Mouse (Mus musculus) cerebellum, adult 9-10 months (tissue): Measurements from ENCODE around the gene Lrp1.

ENCODE experiments used
- DNase-seq: peaks from one replicate; pipeline ENCODE4 v3.0.0; 2022

The Lrp1 gene

GRCm38 (mm10) chr10:127519041-127519701 lies 101.8 kb downstream of the Lrp1 start:
- no peak for DNase-seq

GRCm38 (mm10) chr10:127517941-127518340 lies 103.0 kb downstream of the Lrp1 start:
- no peak for DNase-seq

- no peak for DNase-seq
Observed at GRCm38 (mm10) chr10:127516576-127517260, 104.2 kb downstream of the Lrp1 start.

DNA sequence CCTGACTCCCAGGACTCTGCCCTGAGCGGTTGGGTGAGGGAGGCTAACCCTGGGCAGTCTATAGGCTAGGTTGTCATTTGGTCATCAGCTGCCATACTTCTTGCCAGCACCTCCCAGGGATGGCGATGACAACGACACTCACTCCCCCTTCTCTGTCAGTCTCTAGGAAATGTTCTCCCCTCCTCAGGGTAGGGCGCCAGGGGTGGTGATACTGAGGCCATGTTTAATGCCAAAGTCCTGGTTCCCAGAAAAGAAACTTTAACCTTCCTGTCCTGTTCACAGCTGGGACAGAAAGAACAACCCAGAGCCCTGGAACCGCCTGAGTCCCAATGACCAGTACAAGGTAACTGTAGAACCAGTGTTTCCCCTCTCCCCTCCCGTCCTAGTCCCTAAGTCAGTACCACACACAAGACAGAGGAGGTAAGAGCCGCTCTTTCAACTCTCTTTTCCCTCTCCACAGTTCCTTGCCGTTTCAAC lies 104.9 kb downstream of the Lrp1 start:
- no peak for DNase-seq

DNA sequence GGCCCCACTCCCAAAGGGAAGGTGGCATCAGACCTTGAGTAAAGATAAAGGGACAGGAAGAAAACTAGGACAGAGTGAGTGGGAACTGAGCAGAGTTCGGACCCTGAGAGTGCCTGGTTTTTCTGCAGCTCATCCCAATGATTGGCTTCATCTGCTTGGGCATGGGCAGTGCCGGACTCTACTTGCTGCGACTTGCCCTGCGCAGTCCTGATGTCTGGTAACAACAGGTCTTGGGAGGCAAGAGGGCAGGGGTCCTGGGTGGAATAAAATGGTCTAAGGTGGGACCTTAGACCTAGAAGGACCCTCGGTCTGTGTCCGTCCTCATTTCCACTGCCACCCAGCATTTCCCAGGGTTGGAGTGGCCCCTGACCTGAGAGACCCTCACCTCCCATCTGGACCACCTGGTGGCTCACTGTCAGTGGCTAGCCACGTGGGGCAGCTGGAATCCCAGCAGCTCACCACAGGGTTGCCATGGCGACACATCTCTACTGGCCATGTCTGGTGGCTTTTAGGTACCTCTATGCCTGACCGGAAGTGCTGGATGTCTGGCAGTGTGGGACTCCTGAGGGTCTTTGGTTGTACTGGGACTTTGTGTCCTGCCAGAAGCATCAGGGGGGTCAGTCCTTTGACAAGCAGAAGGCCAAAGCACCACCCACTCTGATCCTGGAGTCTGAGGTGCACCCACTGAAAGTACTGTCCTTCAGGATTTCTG lies 105.5 kb downstream of the Lrp1 start:
- no peak for DNase-seq

DNA sequence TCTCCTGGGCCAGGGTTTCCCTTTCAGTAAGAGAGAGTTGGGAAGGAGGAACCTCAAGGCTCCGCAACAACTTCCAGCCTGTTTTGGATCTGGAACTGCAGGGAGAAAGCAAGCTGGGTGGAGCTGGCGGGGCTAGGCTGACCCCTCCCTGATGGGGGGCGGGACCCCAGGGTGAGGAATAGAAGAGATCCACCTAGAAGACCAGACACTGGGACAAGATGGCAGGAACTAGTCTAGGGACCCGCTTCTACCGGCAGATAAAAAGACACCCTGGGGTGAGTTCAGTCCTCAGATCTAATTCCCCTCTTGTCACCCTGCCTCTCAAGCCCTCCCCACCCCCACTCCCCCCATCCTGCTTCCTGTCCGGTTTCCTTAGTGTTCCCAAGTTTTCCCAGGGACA lies 106.2 kb downstream of the Lrp1 start, which contains the start of gene Ndufa4l2:
Gene Ndufa4l2 (plus strand): TSS at position 204 of the 400 bp plus-strand sequence.
- DNase-seq: no peak

DNA sequence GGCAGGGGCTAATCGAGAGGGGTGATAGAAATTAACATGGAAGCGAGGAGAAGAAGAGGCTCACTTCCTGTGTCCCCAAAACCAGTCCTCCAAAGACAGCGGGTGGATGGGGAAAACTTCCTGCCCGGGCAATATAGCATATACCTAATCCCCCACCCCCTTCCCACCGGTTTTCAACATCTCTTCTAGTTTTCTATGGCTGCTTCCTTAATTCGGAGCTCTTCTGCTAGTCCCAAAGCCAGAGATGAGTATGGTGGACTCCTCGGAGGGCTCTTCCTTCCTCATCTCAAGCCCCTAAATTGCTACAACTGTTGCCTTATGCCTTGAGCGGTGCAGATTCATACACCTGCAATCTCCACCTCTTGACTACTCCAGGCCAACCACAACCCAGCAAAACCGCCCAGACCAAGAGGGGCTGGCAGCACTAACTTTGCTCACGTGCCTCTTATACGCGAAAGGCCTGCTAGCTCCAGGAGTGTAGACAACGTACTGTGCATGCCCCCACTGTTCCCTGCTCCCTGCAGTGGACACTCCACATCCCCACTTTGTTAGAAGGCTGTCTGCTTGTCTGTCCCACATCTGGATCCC lies 106.7 kb downstream of the Lrp1 start:
- DNase-seq: no peak

GRCm38 (mm10) chr10:127513501-127514091 lies 107.4 kb downstream of the Lrp1 start:
- no peak for DNase-seq

GRCm38 (mm10) chr10:127512813-127513212 lies 108.1 kb downstream of the Lrp1 start:
- peak; percentile 98 for DNase-seq

DNA sequence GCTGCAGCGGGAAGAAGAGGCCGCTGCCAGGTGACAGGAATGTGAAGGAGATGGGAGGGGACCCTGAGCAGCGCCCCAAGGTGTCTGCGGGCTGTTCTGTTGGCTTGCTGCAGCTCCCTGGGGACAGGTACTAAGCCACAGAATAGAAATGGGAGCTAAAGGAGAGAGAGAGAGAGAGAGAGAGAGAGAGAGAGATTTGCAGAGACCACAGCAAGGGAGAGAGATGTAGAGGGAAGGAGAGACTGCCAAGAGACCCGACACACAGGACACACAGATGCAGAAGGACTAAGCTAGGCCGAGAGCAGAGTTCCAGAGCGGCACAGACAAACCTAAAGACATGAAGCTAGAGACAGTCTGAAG lies 108.7 kb downstream of the Lrp1 start:
- DNase-seq: no peak

GRCm38 (mm10) chr10:127511634-127512306 lies 109.2 kb downstream of the Lrp1 start:
- DNase-seq: peak; percentile 91

GRCm38 (mm10) chr10:127510895-127511617 lies 109.9 kb downstream of the Lrp1 start:
- DNase-seq: peak; percentile 74

DNA sequence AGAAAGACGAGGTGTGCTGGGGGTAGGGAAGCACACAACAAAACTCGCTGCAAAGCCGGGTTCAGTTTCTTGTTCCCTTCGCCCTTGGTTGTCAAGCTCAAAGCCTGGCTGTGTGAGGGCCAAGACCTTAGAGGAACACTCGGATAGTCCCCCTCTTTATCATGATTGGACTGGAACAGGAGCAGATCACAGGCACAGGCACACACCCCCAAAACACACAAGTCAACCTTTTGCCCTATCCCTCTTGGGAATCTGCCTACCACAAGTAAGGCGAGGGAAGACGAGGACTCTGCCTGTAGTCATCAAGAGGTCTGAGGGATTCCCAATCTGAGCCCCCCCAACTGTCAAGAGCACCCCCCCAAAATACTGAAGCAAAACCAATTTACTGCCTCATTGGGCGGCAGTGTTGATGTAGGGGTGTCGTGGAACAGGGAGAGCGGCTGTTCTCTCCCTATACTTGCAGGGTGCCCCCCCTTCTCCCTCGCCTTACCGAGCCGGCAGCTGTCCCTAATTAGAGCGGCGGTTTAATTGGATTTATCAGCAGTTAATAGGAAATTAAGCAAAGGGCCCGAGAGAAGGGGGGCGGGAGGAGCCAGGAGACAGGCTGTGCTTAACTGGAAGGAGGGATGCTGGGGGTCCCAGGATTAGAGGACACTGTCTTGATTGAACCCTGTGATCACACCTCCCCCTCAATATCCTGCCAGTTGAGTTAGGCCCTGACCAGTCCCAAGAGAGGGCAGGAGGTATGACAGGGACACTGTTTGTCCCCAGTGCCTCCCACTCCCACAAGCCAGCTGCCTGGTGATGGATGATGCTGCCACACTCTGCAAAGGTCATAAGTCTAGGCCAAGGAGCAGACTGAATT lies 110.9 kb downstream of the Lrp1 start:
- DNase-seq: peak; percentile 78

DNA sequence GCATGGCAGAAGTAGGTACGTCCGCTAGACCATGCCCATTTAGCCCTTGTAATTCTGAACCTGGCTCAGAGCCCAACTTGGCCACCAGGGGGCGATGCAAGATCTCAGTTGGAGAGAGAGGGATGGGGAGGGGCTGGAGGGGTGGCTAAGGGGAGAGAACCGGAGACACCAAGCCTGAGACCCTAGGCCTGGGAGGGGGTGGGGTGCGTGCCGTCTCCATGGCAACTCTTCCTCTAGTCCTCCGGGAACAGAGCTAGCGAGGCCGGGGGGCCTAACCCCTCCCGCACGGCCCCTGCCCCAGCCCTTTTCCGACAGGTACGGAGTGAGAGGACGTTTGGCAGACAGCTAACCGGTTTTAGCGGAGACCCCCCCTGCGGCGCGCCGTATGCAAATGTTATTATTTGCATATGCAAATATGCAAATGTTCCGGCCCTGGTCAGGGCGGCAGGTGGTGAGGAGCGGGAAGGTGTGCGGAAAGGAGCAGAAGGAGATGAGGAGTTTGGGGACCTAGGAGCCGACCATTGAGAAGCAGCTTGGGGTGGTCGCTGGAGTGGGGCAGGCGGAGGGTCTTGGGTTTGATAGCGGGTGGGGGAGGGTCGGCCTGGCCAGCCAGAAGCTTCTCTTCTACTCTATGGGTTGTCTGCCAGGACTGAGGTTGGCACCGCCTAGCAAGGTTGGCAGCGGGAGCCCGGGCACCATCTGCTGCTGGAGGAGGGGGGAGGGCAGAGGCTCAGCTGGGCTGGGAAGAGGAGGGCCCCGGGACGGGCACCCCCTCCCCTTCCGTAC lies 111.7 kb downstream of the Lrp1 start:
- peak; percentile 98 for DNase-seq

- DNase-seq: peak; percentile 90
Observed at GRCm38 (mm10) chr10:127508239-127508638, 112.7 kb downstream of the Lrp1 start.

DNA sequence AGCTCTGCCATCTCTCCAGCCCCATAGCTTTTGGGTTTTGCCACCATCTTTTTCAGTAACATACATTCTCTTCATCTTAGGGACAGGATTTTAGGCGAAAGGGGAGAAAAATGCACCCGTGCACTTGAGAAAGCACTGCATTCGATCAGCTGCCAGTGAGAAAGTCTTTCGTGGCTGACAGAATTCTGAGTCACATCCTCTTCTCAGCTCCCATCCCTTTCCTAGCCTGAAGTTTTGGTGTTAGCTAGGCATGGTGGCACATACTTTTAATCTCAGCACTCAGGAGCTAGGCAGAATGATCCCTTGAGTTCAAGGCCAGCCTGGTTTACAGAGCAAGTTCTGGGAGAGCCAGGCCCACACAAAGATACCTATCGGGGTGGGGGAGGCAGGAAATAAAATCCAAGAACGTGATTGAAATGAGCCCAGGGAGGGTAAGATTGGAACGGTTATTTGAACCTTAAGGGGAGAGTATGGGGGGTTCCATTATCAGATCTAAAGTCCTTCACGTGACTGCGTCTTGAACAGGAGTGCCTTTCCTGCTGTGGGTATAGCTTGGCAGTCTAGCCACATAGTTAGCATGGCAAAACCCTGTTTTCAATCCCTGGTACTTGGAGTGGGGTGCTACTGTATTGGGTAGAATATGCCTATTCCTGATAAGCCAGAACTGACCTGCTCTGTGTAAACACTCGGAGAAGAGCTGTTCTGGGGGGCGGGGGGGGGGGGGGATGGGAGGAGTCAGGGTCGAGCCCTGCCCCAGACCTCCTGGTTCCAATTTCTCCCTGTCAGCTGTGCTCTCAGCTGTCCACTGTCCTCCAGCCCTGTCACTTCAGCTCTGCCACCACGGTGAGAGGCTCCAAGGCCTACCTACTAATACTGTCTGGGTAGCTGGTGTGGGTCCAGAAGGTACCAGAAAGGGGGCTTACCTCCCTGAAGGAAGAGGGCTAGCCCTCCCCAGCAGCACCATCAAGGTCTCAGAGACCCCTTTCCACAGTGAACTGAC lies 119.8 kb downstream of the Lrp1 start, which contains the start of gene Stac3:
Gene Stac3 (plus strand): TSS at position 793 of the 1,000 bp plus-strand sequence.
- DNase-seq: no peak

DNA sequence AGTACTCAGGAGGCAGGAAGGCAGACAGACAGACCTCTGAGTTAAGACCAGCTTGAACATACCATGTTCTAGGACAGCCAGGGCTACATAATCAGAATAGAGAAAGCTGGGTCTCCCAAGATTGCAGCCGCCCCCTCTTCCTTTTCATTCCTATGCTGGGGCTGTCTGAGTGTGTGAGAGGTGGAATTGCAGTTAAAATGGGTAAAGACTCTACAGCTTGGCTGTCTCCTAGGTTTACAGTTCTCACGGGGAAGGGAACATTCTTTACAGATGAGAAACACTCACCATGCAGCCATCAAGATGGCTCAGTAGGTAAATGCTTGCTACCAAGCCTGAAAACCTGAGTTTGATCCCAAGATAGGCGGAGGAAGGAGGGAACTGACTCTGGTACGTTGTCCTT lies 120.9 kb downstream of the Lrp1 start:
- DNase-seq: no peak

DNA sequence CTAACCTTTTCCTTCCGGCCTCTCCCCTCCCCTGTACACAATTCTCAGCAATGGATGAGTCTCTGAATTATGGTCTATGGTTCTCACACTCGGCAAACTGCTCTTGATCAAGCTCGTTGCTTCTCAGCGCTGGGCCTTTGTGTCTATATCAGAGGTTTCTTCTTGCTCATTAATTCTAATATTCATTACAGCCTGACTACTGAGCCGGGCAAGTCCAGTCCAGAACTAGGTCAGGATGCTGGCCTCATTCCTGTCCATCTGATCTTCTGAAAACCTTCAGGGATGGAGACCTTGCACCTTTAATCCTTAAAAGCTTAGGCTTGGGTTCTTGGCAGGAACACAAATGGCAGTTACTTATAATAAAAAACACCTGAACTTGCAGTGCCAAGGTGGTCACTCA lies 121.4 kb downstream of the Lrp1 start:
- peak; percentile 53 for DNase-seq
